Mouse (Mus musculus) heart, embryonic 11.5 days (tissue): ENCODE measurements around the gene Dab1. TPM values are rescaled to one million over a fixed set of nuclear protein-coding genes. Genes with fewer than 3 reads are reported as not detected.

ENCODE experiments used
- ATAC-seq: fragments of 200-750 bp; cut with Nextera tagmentation; replicated peaks from 2 replicates; pipeline ENCODE4 v1.8.0; 2017; ENCODE audit warnings: moderate library complexity; ENCODE audit not compliant: insufficient number of reproducible peaks, low FRiP score, low TSS enrichment
- H3K27ac ChIP-seq: fragments of 300-500 bp; sonication (generic); 2 replicates; pipeline ENCODE4 v1.5.1; 2014; ENCODE audit warnings: mild to moderate bottlenecking, low read depth, low read length
- H3K27me3 ChIP-seq: fragments of 300-500 bp; sonication (generic); 2 replicates; pipeline ENCODE4 v1.6.1; 2014; ENCODE audit warnings: mild to moderate bottlenecking, low read length, mixed read lengths; ENCODE audit not compliant: control insufficient read depth, insufficient read depth
- H3K36me3 ChIP-seq: fragments of 300-500 bp; sonication (generic); 2 replicates; pipeline ENCODE4 v1.6.1; 2014; ENCODE audit warnings: mild to moderate bottlenecking, low read length, moderate library complexity, mixed read lengths; ENCODE audit not compliant: control insufficient read depth, insufficient read depth
- H3K4me1 ChIP-seq: fragments of 300-500 bp; sonication (generic); 2 replicates; pipeline ENCODE4 v1.6.1; 2014; ENCODE audit warnings: low read length; ENCODE audit not compliant: control insufficient read depth, insufficient read depth
- H3K4me2 ChIP-seq: fragments of 300-500 bp; sonication (generic); 2 replicates; pipeline ENCODE4 v1.6.1; 2014; ENCODE audit warnings: mild to moderate bottlenecking, moderate library complexity
- H3K4me3 ChIP-seq: fragments of 300-500 bp; sonication (generic); 2 replicates; pipeline ENCODE4 v1.5.1; 2014; ENCODE audit warnings: low read depth, low read length
- H3K9ac ChIP-seq: fragments of 300-500 bp; sonication (generic); 2 replicates; pipeline ENCODE4 v1.6.1; 2014; ENCODE audit warnings: mild to moderate bottlenecking, low read depth, low read length, moderate library complexity
- H3K9me3 ChIP-seq: fragments of 300-500 bp; sonication (generic); replicated peaks from 2 replicates; pipeline ENCODE4 v1.6.1; 2016; ENCODE audit warnings: low read length; ENCODE audit not compliant: control insufficient read depth
- WGBS: fragments of 180-500 bp; shearing (Covaris S2); extraction: QIAGEN DNeasy Blood & Tissue Kit; methylation state at CpG from one replicate; pipeline ENCODE4 v1.1.7; 2014; ENCODE audit not compliant: insufficient replicate concordance; 5-methylcytosine and 5-hydroxymethylcytosine counted together
- polyA plus RNA-seq: library from polyadenylated mRNA; unstranded; fragments of >200 nt; fragmentation: Nextera tagmentation; extraction: Ambion mirVana; gene quantifications from 2 replicates; pipeline ENCODE4 v1.2.1, GENCODE M21; 2014

Gene Dab1
- polyA plus RNA-seq, 1 experiment from 2014 or later, result 1.9 TPM

DNA sequence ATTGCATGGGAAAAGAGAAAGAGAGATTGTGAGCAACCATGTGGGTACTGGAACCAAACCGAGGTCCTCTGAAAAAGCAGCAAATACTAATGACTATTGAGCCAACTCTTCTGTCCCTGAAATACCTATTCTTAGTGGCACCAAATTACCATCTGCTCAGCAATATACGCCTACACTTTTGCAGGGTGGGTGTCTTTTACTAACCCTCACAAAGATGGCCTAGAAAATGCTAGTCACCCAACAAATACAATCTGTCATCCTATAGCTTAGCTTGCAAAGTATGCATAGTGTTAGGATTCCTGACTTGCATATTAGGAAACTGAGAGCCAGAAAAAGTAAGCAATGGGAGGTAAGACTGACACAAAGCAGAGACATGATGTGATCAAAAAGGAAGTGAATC, 719.2 kb downstream of the Dab1 start:
- Histone ChIP-seq H3K4me1 (no peaks in the 10 kb centered on the region), H3K4me2 (no peak overlapping the region), H3K36me3 (no peaks in the 10 kb centered on the region), H3K4me3 (no peak overlapping the region), H3K27me3 (no peaks in the 10 kb centered on the region; the same call in 1 of the 2 replicates), H3K9ac (no peak overlapping the region), H3K9me3 (no peaks in the 10 kb centered on the region), H3K27ac (no peak overlapping the region)
- ATAC-seq, result no peak
- WGBS, result 81% methylated on average over 2 of the region's 2 CpGs

DNA sequence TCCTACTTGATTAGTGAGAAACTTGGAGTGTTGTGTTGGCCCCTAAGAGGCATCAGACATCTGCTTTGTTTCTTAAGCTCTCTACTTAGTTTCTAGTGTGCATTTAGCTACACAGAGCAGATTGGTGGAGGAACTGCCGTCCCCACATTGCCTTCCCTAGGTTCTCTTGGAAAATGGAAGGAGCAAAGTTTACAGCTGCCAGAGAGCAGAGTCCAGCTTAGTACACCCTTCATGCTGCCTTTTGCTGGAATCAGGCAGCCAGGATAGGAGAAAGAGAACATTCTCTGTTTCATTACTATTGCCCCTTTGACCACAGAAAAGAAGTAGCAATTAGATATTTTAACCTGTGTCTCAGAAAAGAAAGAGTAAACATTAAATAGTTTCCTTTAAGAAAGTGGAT, 742.2 kb downstream of the Dab1 start:
- Histone ChIP-seq H3K36me3 (no peaks in the 10 kb centered on the region), H3K9me3 (no peaks in the 10 kb centered on the region), H3K27me3 (peaks cover 18% of the 10 kb centered on the region), H3K4me2 (no peak overlapping the region), H3K9ac (no peak overlapping the region), H3K27ac (no peak overlapping the region), H3K4me1 (no peaks in the 10 kb centered on the region), H3K4me3 (no peak overlapping the region)
- 47% methylated on average over 1 of the region's 1 CpGs for WGBS
- ATAC-seq, result no peak

DNA sequence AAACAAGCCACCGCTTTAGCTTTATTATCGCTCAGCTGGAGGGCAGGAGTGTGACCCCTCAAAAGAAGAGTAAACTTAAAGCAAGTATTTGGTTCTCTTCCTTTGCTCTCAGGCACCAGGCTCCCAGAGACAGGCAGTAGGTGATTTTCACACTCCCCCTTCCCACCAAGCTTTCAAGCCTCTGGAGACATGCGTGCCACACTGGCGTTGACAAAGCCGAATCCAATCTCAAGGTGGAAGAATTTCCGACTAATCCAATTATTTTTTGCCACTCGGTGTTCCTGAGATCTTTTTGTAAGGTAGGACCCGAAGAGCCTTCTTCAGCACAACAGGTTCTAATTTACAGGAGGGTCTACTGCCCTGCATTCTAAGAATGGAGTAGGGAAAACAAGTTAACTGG, 747.3 kb downstream of the Dab1 start:
- WGBS, result 3% methylated on average over 8 of the region's 8 CpGs
- no peak for ATAC-seq
- no peak overlapping the region for H3K9ac ChIP-seq

DNA sequence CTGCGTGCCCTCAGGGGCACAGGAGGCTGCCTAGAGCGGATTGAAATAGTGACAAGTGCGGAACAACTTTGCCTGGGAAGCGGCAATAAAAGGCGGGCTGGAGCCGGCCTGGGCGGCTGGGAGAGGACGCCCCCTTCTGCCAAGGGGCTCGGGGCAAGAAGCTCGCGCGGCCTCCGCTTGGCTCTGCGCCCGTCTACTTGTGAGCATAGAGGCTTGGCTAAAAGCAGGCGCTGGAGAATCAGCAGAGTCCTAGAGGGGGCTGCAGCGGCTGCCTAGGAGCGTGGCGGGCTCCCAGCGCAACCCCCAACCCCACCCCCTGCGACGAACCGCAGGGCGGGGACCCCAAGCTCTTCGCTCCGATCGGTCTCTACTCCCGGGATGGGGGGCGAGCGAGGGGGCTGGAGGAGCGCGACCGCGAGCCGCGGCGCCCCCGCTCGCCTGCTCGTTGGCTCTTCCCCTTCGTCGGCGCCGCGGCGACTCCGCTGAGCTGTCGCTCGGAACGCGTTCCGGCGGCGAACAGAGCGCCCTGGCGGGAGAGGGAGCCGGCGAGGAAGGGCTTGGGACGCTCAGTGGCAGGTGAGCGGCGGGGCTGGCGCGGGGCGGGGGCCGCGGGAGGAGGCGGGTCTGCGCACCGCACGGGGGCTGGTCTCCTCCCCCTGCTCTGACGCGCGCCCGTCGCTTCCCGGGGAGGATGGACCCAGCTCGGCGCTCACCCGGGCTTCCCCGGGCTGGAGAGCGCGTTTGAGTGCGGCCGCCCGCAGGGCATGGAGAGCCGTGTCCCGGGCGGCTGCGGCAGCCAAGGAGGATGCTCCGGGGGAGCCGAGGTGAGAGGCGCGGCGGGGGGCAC, 748.0 kb downstream of the Dab1 start:
- Histone ChIP-seq H3K9ac (peak overlapping the region; percentile 57), H3K27me3 (peaks cover 58% of the 10 kb centered on the region), H3K4me2 (peak overlapping the region; percentile 98), H3K4me3 (peak overlapping the region; percentile 71), H3K27ac (no peak overlapping the region), H3K9me3 (no peaks in the 10 kb centered on the region), H3K4me1 (0 out of 2 replicates have a peak, but pooled peaks cover 3% of the 10 kb centered on the region), H3K36me3 (no peaks in the 10 kb centered on the region)
- under 1% methylated on average over 50 of the region's 94 CpGs for WGBS
- ATAC-seq, result peak; percentile 72

More for the DNA sequence above, 747.3 kb downstream of the Dab1 start:
- Histone ChIP-seq H3K36me3 (no peaks in the 10 kb centered on the region), H3K27me3 (peaks cover 58% of the 10 kb centered on the region), H3K9me3 (no peaks in the 10 kb centered on the region), H3K4me2 (peak overlapping the region; percentile 98), H3K4me3 (peak overlapping the region; percentile 71), H3K4me1 (0 out of 2 replicates have a peak, but pooled peaks cover 3% of the 10 kb centered on the region), H3K27ac (no peak overlapping the region)

DNA sequence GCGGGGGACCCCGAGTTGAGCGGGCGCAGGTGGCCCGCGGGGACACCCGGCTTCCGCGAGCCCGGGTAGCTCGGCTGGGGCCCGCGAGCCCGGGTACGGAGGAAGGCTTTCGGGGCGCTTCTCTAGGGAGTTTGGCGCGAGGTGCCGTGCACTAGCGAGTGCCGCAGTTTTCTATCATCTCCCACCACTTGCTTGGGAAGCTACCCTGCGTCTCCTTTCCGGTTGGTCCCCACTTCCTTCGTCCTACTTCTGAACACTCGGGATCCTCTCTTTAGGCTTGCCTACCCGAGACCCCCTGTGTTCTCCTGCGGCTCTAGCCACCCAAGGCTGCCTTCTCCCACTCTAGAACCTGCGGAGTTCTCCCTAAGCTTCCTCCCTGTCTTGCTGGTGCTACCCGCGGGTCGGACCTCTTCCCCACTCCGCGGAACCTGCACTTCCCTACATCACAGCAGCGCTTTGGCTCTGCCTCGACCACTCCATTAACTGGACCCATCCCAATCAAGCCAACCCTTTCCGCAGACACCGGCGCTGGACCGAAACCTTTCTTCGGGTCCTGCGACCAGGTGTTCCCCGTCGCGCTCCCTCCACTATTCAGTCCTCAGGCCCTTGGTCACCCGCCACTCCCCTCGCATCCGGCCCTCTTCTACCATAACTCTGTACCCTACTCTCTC, 748.7 kb downstream of the Dab1 start:
- Histone ChIP-seq H3K9me3 (no peaks in the 10 kb centered on the region), H3K4me2 (peak overlapping the region; percentile 98), H3K36me3 (no peaks in the 10 kb centered on the region), H3K4me3 (peak overlapping the region; percentile 71), H3K27me3 (peaks cover 58% of the 10 kb centered on the region), H3K27ac (no peak overlapping the region), H3K4me1 (0 out of 2 replicates have a peak, but pooled peaks cover 3% of the 10 kb centered on the region), H3K9ac (peak overlapping the region; percentile 57)
- under 1% methylated on average over 48 of the region's 48 CpGs for WGBS
- ATAC-seq, result 0 out of 2 replicates have a peak, but pooled peaks have one; percentile 1

DNA sequence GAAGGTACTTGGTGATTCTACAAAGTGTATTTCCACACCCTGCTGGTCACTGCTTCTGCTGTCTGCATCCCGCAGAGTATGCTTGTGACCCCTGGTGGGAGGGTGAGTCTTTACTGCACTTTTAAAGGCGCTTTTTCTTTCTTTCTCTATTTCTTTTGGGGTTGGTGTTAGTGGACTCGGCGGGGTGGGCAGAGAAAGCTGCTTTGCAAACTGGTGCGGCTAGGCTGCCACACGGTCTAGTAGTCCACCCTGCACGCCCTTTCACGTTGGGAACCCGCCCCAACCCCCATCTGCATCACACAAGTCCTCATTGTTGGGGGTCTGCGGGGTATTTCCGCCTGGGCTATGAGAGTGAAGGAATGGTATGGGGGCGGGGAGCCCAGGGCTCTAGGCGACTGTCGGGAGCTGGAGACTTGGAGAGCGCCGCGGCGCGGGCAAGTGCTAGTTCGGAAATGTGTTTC, 749.4 kb downstream of the Dab1 start:
- Histone ChIP-seq H3K4me2 (peak overlapping the region; percentile 98), H3K27ac (no peak overlapping the region), H3K36me3 (no peaks in the 10 kb centered on the region), H3K9me3 (no peaks in the 10 kb centered on the region), H3K9ac (no peak overlapping the region), H3K4me1 (0 out of 2 replicates have a peak, but pooled peaks cover 3% of the 10 kb centered on the region), H3K27me3 (peaks cover 58% of the 10 kb centered on the region), H3K4me3 (peak overlapping the region; percentile 71)
- under 1% methylated on average over 20 of the region's 20 CpGs for WGBS
- no peak for ATAC-seq

DNA sequence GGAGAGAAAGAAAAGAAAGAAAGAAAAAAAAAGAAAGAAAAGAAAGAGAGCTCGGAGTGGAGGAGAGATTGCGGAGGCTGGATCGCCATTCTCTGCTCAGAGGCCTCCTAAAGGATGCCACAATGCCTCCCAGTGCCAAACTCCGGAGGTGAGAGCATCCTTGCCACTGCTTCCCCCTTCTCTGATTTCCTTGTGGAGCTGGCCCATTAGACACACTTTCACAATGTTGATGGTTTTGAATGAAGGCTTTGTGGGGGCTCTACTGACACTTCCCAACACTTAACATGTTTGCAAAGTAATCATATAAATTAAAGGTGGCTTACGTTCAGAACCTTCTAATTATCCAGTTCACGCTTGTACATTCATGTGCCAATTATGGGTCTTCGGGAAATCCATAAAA, 749.9 kb downstream of the Dab1 start:
- Histone ChIP-seq H3K27ac (no peak overlapping the region), H3K4me1 (0 out of 2 replicates have a peak, but pooled peaks cover 3% of the 10 kb centered on the region), H3K4me3 (peak overlapping the region; percentile 71), H3K4me2 (peak overlapping the region; percentile 98), H3K27me3 (peaks cover 58% of the 10 kb centered on the region), H3K36me3 (no peaks in the 10 kb centered on the region), H3K9me3 (no peaks in the 10 kb centered on the region), H3K9ac (no peak overlapping the region)
- 10% methylated on average over 7 of the region's 7 CpGs for WGBS
- no peak for ATAC-seq

DNA sequence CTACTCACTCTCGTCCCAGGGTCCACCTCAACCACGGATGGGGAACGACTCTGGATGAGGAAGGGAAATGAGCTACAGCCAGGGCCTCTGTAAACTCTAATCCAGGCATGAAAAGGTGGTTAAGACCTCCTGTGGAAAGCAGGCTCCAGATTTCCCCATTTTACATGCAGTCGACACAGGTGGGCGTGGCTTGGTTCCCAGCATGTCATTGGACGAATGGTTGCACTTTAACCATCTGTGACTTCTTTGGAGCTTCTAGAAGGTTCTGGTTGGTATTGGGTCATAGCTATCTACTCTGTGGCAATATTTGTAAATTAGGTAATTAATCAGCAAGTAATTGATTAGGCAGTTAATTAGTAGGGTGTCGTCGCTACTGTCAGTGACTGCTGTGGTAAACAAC, 752.0 kb downstream of the Dab1 start:
- Histone ChIP-seq H3K27ac (no peak overlapping the region), H3K27me3 (peaks cover 43% of the 10 kb centered on the region), H3K9me3 (no peaks in the 10 kb centered on the region), H3K9ac (no peak overlapping the region), H3K4me2 (no peak overlapping the region), H3K4me1 (0 out of 2 replicates have a peak, but pooled peaks cover 3% of the 10 kb centered on the region), H3K36me3 (no peaks in the 10 kb centered on the region), H3K4me3 (no peak overlapping the region)
- 78% methylated on average over 8 of the region's 8 CpGs for WGBS
- no peak for ATAC-seq
